Mouse (Mus musculus) hindbrain, embryonic 13.5 days (tissue): ENCODE data around the gene Khnyn. TPM values are rescaled to one million over a fixed set of nuclear protein-coding genes. Genes with fewer than 3 reads are reported as not detected.

ENCODE experiments used
- ATAC-seq: fragments of 200-750 bp; cut with Nextera tagmentation; 2 replicates; pipeline ENCODE4 v1.8.0; 2017; ENCODE audit warnings: moderate TSS enrichment; ENCODE audit not compliant: low FRiP score
- H3K27ac ChIP-seq: fragments of 300-500 bp; sonication (generic); 2 replicates; pipeline ENCODE4 v1.5.1; 2015; ENCODE audit warnings: inconsistent platforms, mild to moderate bottlenecking, moderate library complexity
- H3K27me3 ChIP-seq: fragments of 300-500 bp; sonication (generic); 2 replicates; pipeline ENCODE4 v1.6.1; 2015; ENCODE audit warnings: mild to moderate bottlenecking, inconsistent platforms
- H3K36me3 ChIP-seq: fragments of 300-500 bp; sonication (generic); 2 replicates; pipeline ENCODE4 v1.6.1; 2015; ENCODE audit warnings: mild to moderate bottlenecking, inconsistent platforms
- H3K4me1 ChIP-seq: fragments of 300-500 bp; sonication (generic); replicated peaks from 2 replicates; pipeline ENCODE4 v1.6.1; 2015; ENCODE audit warnings: inconsistent platforms
- H3K4me2 ChIP-seq: fragments of 300-500 bp; sonication (generic); 2 replicates; pipeline ENCODE4 v1.6.1; 2015; ENCODE audit warnings: inconsistent platforms, mild to moderate bottlenecking, moderate library complexity
- H3K4me3 ChIP-seq: fragments of 300-500 bp; sonication (generic); 2 replicates; pipeline ENCODE4 v1.5.1; 2015; ENCODE audit warnings: mild to moderate bottlenecking, inconsistent platforms
- H3K9ac ChIP-seq: fragments of 300-500 bp; sonication (generic); 2 replicates; pipeline ENCODE4 v1.6.1; 2015; ENCODE audit warnings: mild to moderate bottlenecking, inconsistent platforms
- H3K9me3 ChIP-seq: fragments of 300-500 bp; sonication (generic); 2 replicates; pipeline ENCODE4 v1.6.1; 2016; ENCODE audit warnings: inconsistent platforms
- whole genome bisulfite sequencing: fragments of 180-500 bp; shearing (Covaris S2); methylation state at CpG from one replicate; pipeline ENCODE4 v1.1.7; 2015; 5-methylcytosine and 5-hydroxymethylcytosine counted together
- polyA plus RNA-seq: library from polyadenylated mRNA; unstranded; fragments of >200 nt; fragmentation: Nextera tagmentation; extraction: Ambion mirVana; gene quantifications from 2 replicates; pipeline ENCODE4 v1.2.1, GENCODE M21; 2015

Khnyn gene
- 10.0 and 11.1 TPM in 2 replicates for polyA plus RNA-seq

DNA sequence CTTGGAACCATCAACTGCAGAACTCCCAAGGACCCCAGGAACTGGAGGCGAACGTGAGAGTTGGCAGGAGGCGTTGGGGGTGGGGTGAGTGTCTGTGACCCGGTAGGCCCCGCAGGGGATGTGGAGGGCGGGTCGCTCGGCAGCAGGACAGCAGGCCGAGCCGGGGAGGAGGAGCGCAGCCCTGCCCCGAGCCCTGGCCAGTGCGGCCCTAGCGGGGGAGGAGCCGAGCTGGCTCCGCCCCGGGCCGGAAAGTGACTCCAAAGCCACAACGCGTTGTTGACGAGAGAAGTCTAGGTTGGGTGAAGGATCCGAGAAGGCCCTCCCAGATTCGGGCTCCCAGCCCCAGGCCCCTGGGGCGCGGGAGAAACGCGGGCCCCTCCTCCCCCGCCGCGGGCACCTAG lies at the start of gene Khnyn:
TSS of gene Khnyn (plus strand) at position 235 of the 401 bp plus-strand sequence.
- Histone ChIP-seq H3K4me2 (peak within 1 kb of the TSS; percentile 70), H3K9ac (peak within 1 kb of the TSS; percentile 84)
- peak; percentile 90 for ATAC-seq

DNA sequence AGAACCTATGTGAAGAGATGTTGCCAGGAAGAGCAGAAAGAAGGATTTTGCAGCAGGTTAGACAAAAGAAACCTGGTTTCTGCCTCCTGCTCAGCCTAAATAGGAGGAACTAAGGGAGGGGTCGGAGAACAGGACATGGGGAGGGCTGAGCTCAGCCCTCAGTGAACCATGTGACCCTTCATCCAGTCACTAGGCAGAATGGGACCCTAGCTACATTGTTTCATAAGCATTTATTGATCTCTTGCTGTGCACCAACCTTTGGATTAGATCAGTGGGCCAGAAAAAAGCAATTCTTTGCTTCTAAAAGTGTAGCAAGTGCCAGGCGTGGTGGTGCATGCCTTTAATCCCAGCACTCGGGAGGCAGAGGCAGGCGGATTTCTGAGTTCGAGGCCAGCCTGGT lies 46.4 kb upstream of the Khnyn start:
- H3K9me3 ChIP-seq, result no peaks in the 10 kb centered on the region
- no peak for ATAC-seq
- WGBS, result 86% methylated on average over 5 of the region's 5 CpGs
- no peaks in the 10 kb centered on the region for H3K27me3 ChIP-seq
- no peaks in the 10 kb centered on the region for H3K36me3 ChIP-seq
- peaks cover 5% of the 10 kb centered on the region; the same call in 1 of the 2 replicates for H3K4me1 ChIP-seq
- H3K4me3 ChIP-seq, result no peak overlapping the region
- no peak overlapping the region for H3K4me2 ChIP-seq
- no peak overlapping the region for H3K9ac ChIP-seq
- H3K27ac ChIP-seq, result no peak overlapping the region

More for the DNA sequence above, at the start of gene Khnyn:
- Histone ChIP-seq H3K27me3 (0 out of 2 replicates have a peak, but pooled peaks cover 4% of the 10 kb centered on the region), H3K36me3 (peaks cover 31% of the 10 kb centered on the region), H3K9me3 (no peaks in the 10 kb centered on the region), H3K27ac (peak within 1 kb of the TSS; percentile 83), H3K4me1 (peaks cover 30% of the 10 kb centered on the region), H3K4me3 (peak within 1 kb of the TSS; percentile 80)
- WGBS, result under 1% methylated on average over 28 of the region's 30 CpGs

DNA sequence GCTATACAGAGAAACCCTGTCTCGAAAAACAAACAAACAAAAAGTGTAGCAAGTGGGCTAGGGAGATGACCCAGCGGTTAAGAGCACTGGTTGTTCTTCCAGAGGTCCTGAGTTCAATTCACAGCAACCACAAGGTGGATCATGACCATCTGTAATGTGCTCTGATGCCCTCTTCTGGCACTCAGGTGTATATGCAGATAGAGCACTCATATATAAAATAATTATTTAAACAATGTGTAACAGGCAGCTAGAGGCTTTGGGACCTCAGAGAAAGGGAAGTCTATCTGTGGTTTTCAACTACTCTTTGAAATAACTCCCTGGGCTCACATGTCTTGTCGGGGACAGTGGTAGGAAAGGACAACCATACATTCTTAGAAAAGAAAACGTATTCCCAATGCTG lies 46.0 kb upstream of the Khnyn start:
- Histone ChIP-seq H3K36me3 (no peaks in the 10 kb centered on the region), H3K4me1 (peaks cover 5% of the 10 kb centered on the region; the same call in 1 of the 2 replicates), H3K27me3 (no peaks in the 10 kb centered on the region), H3K9ac (no peak overlapping the region), H3K27ac (no peak overlapping the region), H3K9me3 (no peaks in the 10 kb centered on the region), H3K4me2 (no peak overlapping the region), H3K4me3 (no peak overlapping the region)
- ATAC-seq, result no peak
- WGBS, result 85% methylated on average over 4 of the region's 4 CpGs

DNA sequence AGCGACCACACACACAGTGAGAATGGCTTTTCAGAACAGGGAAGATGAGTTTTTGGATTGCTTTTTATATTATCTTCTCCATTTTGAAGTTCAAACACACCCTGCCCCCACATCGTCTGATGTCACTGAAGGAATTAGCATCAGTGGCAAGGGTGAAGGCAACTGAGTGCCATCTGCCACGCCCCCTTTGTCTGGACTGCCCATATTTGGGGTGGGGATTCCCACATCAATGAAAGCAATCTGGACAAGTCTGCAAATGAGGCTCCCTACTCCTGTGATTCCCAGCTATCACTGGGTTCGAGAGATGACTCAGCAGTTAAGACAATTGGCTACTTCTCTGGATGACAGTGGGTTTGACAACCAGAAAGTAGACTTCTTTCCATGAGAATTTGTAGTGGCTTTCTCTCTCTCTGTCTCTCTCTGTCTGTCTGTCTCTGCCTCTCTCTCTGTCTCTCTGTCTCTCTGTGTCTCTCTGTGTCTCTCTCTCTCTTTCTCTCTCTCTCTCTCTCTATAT lies 43.8 kb upstream of the Khnyn start:
- no peak for ATAC-seq
- Histone ChIP-seq H3K27me3 (no peaks in the 10 kb centered on the region), H3K27ac (no peak overlapping the region), H3K4me3 (no peak overlapping the region), H3K4me2 (no peak overlapping the region), H3K4me1 (no peaks in the 10 kb centered on the region), H3K36me3 (no peaks in the 10 kb centered on the region), H3K9me3 (no peaks in the 10 kb centered on the region), H3K9ac (no peak overlapping the region)
- WGBS, result 55% methylated on average over 4 of the region's 4 CpGs

DNA sequence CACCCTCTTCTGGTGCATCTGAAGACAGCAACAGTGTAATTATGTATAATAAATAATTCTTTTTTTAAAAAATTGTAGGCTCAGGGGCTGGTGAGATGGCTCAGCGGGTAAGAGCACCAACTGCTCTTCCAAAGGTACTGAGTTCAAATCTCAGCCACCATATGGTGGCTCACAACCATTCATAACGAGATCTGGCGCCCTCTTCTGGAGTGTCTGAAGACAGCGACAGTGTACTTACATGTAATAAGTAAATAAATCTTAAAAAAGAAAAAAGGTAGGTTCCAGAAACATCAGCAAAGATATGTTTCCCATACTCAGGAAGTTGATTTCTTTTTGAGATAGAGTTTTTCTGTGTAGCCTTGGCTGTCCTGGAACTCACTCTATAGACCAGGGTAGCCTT lies 42.0 kb upstream of the Khnyn start:
- H3K9ac ChIP-seq, result no peak overlapping the region
- H3K36me3 ChIP-seq, result no peaks in the 10 kb centered on the region
- WGBS, result 84% methylated on average over 4 of the region's 4 CpGs
- H3K4me3 ChIP-seq, result no peak overlapping the region
- H3K4me2 ChIP-seq, result no peak overlapping the region
- ATAC-seq, result no peak
- no peaks in the 10 kb centered on the region for H3K27me3 ChIP-seq
- H3K4me1 ChIP-seq, result no peaks in the 10 kb centered on the region
- H3K9me3 ChIP-seq, result no peaks in the 10 kb centered on the region
- H3K27ac ChIP-seq, result no peak overlapping the region

DNA sequence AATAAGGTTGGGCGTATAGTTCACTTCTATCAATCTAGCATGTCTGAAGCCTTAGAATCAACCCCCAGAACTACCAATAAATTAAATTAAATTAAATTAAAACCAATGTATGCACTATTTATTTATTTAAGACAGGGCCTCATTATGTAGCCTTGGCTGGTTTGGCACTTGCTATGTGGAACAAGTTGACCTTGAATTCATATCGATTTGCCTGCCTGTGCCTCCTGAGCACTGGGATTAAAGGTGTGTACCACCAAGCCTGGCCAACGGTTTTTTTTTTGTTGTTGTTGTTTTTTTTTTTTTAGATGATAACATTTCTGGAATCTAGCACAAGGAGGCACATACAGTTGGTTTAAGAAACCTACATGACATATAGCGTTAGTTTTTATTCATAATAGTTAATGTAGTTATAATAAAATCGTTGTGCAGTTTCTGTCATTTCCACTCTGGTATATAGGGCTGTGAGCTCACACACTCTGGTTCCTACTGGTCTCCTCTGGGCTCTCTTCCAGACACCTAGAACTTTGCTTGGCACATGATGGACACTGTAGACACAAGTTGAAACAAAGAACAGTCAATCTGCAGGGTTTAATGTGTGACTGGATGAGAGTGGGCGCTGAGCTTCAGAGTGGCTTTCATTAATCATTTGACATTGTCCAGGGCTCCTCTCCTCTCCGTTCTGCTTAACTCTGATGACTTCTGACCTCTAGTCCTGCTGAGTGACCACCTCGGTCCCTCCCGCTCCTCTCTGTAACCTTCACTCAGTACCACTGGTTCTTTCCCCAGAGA lies 39.0 kb upstream of the Khnyn start:
- Histone ChIP-seq H3K4me3 (no peak overlapping the region), H3K27me3 (no peaks in the 10 kb centered on the region), H3K36me3 (no peaks in the 10 kb centered on the region), H3K9ac (no peak overlapping the region), H3K9me3 (no peaks in the 10 kb centered on the region), H3K27ac (no peak overlapping the region), H3K4me1 (no peaks in the 10 kb centered on the region), H3K4me2 (no peak overlapping the region)
- 80% methylated on average over 9 of the region's 9 CpGs for WGBS
- no peak for ATAC-seq

DNA sequence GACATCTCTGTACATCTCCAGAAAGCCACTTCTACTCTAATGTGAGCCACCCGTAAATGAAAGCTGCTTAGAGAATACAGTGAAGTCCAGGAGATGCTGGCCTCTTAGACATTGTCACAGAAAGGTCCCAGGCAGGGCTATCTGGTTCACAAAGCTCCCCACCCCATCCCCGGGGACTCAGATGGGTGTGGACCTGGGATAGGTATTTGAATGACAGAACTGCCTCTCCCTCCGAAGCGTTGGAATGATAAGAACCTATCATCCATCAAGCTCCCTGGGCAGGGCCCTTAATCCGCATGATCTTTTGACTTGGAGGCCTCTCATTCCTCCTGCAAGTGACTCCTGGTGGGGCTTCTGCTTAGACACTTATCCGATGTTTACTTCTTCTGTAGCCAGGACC lies 33.9 kb upstream of the Khnyn start:
- H3K27ac ChIP-seq, result no peak overlapping the region
- WGBS, result 62% methylated on average over 6 of the region's 6 CpGs
- H3K36me3 ChIP-seq, result no peaks in the 10 kb centered on the region
- ATAC-seq, result no peak
- H3K9ac ChIP-seq, result no peak overlapping the region
- no peak overlapping the region for H3K4me2 ChIP-seq
- H3K4me3 ChIP-seq, result no peak overlapping the region
- no peaks in the 10 kb centered on the region for H3K27me3 ChIP-seq
- H3K4me1 ChIP-seq, result peaks cover 33% of the 10 kb centered on the region
- H3K9me3 ChIP-seq, result no peaks in the 10 kb centered on the region

DNA sequence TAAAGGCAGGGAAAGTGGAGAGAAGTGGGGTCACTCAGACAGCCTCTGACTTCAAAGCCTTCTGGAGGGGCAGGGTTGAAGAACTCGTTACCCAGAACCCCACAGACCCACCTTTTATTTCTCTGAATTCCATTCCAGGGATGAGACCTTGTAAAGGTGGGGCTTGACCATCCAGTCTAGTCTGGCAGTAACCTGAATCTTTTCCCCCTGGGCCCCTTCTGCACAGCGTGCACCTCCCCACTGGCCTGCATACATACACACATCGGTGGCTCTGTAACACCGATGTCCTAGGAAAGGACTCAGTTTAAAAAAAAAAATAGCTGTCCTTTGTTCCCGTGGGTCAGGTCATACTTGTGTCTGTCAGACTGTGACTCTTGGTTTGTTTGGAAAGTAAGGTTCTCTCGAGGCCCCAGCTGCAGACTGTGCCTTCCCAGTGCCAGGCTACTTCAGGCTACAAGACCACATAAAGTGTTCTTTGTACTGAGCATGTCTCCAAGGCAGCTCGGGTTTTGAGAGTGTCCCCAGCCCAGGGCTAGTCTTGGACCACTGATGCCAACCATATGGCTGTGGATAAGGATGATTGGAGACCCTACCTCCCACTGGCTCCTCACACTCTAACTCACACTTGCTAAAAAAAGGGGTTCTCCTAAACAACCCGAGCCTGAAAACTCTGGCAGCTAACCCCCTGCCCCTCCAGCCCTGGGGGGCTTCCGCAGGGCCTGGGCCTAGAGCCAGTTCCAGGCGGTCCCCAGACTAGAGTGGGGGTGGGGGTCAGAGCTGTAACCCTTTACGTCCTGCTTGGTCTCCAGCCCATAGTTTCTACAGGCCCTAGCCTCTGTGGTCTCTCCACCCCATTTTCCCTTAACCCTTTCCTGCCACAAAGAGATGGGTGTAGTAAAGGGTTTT lies 31.8 kb upstream of the Khnyn start:
- Histone ChIP-seq H3K9me3 (no peaks in the 10 kb centered on the region), H3K9ac (peak overlapping the region; percentile 84; the same call in 1 of the 2 replicates), H3K4me2 (peak overlapping the region; percentile 83), H3K4me3 (peak overlapping the region; percentile 70), H3K27me3 (no peaks in the 10 kb centered on the region), H3K4me1 (peaks cover 53% of the 10 kb centered on the region), H3K27ac (peak overlapping the region; percentile 90), H3K36me3 (no peaks in the 10 kb centered on the region)
- 5% methylated on average over 11 of the region's 11 CpGs for WGBS
- ATAC-seq, result peak; percentile 78

DNA sequence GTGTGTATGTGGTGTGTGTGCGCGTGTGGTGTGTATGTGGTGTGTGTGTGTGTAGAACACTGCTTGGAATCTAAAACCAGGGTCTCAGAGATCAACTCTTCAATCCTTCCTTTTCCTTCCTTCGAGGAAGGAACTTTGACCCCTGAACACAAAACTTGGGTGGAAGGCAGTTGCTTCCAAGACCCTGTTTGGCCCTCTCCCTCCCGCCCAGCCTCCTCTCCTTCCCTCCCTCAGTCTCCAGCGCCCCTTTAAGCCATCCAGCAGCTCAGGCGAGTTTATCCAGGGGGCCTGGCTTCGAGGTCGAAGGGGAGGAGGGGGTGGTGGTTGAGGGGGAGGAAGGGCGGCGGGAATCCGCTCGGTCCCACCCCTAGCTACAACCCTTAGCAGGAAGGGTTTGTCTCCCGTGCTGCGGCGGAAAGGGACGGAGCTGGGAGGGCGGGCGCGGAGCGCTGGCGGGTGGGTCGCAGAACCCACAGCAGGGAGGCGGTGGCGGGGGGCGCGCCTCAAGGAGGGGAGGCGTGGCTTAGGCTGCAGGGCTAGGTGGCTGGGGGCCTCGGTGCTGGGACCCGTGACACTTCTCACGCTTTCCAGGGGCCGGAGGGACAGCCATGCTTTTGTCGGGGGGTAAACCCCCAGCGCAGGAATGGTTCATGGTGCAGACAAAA lies 31.0 kb upstream of the Khnyn start, which contains the start of gene Nynrin:
TSS of gene Nynrin (plus strand) at position 390 of the 665 bp plus-strand sequence.
- no peaks in the 10 kb centered on the region for H3K9me3 ChIP-seq
- peak; percentile 85 for ATAC-seq
- H3K36me3 ChIP-seq, result no peaks in the 10 kb centered on the region
- H3K27me3 ChIP-seq, result no peaks in the 10 kb centered on the region
- 2% methylated on average over 30 of the region's 33 CpGs for WGBS
- peak within 1 kb of the TSS; percentile 84 for H3K9ac ChIP-seq
- H3K4me2 ChIP-seq, result peak within 1 kb of the TSS; percentile 83
- peaks cover 59% of the 10 kb centered on the region for H3K4me1 ChIP-seq
- peak within 1 kb of the TSS; percentile 70 for H3K4me3 ChIP-seq
- H3K27ac ChIP-seq, result peak within 1 kb of the TSS; percentile 90

DNA sequence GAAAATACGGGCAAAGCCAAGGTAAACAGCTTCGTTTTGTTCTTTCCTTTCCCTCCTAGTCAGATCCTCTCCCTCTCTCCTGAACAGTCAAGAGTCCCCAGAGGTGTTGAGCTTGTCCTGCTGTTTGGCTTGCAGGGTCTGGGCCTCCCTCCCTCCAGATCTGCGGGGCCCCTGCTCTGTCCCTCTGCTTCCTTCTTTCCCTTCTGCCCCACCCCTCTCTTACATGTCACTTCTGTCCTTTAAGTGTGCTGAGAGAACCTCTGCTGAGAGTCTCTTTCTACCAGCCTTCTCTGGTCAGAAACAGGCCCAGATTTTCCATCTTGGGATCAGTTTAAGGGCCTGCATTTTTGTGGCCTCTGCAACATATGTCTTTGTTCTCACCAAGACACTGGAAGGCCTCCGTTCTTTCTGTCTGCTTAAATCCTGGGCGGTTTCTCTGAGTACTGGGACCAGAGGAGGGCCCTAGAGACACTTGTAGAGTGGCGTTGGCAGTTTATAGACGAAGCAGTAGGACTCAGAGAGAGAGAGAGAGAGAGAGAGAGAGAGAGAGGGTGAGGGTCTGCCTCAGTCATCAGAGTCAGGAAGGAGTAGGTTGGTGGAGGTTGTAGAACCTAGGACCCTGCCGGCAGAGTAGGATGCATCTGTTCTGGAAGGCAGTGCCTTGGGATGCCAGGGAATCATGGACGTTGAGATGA lies 30.2 kb upstream of the Khnyn start:
- Histone ChIP-seq H3K27ac (peak overlapping the region; percentile 90), H3K4me1 (peaks cover 60% of the 10 kb centered on the region), H3K4me2 (peak overlapping the region; percentile 83), H3K27me3 (no peaks in the 10 kb centered on the region), H3K36me3 (no peaks in the 10 kb centered on the region), H3K9ac (peak overlapping the region; percentile 84), H3K4me3 (peak overlapping the region; percentile 70), H3K9me3 (no peaks in the 10 kb centered on the region)
- peak; percentile 49 for ATAC-seq
- 2% methylated on average over 9 of the region's 9 CpGs for WGBS

DNA sequence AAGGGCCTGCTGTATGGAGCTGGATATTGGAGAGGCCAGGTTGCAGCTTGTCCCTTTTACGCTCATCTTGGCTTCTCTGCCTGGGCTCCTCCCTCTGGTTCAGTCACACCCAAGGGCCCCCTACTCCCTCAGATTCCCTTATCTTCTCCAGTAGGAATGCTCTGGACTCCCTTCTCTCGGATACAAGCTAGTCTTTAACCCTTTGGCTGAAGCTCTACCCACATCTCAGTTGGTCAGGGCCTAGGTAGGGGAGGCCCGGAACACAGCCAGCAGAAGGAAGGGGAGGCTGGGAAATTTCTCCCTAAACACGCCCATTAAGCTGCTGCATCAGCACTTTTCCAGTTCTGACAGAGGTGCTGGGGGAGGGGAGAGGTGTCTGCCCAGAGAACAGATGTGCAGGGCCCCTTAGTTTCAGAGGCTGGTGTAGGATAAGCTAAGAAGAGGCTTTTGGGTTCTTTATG lies 29.6 kb upstream of the Khnyn start:
- Histone ChIP-seq H3K9me3 (no peaks in the 10 kb centered on the region), H3K4me3 (peak overlapping the region; percentile 70), H3K27me3 (no peaks in the 10 kb centered on the region), H3K27ac (peak overlapping the region; percentile 90), H3K4me1 (peaks cover 63% of the 10 kb centered on the region), H3K9ac (peak overlapping the region; percentile 84), H3K4me2 (peak overlapping the region; percentile 83), H3K36me3 (no peaks in the 10 kb centered on the region)
- 4% methylated on average over 4 of the region's 4 CpGs for WGBS
- peak; percentile 25 for ATAC-seq
